Mouse (Mus musculus): Measurements from ENCODE around the gene Lrrd1.
"Not testable (repeated sequence)": the region's sequence is repeated elsewhere in the genome, so short reads cannot be mapped to it uniquely, and the experiment has no call there.

Lrrd1 gene

DNA sequence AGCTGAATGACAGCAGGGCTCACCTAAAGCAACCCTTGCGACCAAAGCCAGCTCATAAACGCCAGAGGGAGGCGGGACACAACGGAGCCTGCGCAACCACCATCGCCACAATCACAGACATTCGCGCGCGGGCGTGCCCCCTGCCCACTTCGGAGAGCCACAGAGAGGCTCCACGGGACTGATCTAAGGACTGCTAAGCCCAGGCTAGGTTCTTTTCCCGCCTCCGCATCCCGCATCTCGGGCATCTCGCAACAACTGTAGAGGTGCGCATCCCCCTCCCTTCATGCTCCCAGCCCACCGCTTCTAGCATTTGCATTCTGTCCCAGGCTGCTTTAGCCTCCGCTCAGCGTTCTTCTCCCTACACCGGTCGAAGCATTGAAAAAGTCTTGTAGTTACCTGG lies at the start of gene Lrrd1:
Gene Lrrd1, plus strand, starts transcription at position 148 of the 400 bp plus-strand sequence.
- no peak for DNase-seq (ENCODE audit: low read depth)

DNA sequence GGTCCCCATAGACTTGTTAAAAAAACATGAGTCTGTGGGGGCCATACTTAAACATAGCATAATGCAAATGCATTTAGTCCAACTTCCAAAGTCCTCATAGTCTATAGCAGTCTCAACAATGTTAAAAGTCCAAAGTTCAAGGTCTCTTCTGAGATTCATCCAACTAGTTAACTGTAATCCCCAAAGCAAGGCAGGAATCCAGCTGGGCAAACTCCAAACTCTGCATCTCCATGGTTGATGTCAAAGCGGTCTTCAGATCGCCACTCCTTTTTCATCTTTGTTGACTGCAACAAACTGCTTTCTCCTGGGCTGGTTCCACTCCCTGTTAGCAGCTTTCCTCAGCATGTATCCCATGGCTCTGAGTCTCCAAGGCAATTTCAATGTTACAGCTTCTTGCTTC lies 47.9 kb upstream of the Lrrd1 start:
- not testable (repeated sequence) for DNase-seq (ENCODE audit: low read depth)

DNA sequence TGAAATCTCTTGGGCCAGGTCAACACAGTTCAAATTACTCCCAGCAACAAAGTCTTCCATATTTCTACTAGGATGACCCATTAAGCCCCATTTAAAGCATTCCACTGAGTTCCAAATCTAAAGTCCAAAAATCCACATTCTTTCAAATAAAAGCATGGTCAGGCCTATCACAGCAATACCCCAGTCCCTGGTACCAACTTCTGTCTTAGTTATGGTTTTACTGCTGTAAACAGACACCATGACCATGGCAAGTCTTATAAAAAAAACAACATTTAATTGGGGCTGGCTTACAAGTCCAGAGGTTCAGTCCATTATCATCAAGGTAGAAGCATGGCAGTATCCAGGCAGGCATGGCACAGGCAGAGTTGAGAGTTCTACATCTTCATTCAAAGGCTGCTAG lies 46.3 kb upstream of the Lrrd1 start:
- DNase-seq (ENCODE audit: low read depth) = not testable (repeated sequence)

DNA sequence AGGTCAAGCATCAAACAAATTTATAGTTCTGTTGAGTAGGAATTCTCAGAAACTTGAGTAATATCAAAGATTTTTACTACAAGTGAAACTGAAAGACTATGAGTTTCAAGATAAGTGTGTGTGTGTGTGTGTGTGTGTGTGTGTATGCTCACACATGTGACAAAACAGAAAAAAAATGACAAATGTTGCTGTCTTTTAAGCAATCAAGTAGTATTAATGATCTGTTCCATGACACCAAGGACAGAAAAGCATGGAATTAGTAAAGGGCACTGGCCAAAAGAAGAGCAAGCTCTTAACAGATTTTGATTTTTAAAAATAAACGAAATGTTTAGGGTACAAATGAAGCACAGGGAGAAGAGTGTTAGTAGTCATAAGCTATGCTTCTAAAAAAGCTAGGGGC lies 44.9 kb upstream of the Lrrd1 start:
- DNase-seq (ENCODE audit: low read depth) = no peak

DNA sequence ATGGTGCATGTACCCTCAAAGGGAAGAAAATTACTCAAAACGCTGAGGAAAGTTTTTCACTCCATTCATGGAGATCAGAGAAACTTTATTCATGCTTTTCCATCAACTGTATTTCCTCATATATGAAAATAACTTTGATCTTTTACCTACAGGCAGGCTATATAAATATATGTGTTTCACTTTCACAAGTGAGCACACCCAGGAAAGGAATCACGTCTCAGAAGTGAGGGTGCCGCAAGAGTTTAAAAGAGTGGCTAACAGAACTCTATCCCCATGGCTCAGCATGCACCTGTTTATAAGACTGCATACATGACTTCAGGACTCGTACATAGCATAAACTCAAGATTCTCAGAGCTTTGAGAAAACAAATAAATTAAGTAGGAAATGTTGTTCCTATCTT lies 44.1 kb upstream of the Lrrd1 start:
- DNase-seq (ENCODE audit: low read depth) = no peak

DNA sequence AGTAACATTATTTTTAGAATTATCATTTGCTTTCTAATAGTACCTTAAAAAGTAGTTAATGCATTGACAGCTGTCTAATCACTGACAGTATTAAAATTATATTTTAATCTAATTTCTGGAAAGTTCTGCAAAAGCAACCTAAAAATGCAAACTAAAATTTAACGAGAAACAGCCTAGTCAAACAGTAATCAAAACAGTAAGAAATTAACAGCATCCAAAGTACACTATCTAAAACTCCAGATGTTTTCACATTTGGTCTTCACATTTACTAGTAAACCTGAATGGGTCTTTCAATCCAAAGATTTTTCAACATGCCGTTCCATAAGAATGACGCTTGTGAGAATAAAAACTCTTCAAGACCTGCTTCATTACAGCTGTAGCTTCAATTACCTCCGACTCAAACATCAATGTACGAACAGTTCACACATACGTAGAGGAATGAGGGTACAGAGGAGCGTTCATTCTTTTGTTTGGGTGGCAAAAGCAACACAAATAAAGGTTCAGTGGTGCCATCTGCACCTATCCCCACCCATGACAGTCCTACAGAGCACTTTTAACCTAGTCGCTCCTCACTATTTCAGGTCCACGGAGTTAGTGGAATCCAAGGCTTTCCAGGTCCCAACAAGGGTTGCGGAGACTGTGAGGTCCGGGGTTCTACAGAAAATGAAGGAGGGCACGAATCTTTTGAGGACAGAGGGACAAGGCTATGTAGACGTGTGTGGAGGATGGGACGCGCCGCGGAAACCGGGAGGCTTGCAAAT lies 43.1 kb upstream of the Lrrd1 start:
- peak; percentile 13 for DNase-seq (ENCODE audit: low read depth)

DNA sequence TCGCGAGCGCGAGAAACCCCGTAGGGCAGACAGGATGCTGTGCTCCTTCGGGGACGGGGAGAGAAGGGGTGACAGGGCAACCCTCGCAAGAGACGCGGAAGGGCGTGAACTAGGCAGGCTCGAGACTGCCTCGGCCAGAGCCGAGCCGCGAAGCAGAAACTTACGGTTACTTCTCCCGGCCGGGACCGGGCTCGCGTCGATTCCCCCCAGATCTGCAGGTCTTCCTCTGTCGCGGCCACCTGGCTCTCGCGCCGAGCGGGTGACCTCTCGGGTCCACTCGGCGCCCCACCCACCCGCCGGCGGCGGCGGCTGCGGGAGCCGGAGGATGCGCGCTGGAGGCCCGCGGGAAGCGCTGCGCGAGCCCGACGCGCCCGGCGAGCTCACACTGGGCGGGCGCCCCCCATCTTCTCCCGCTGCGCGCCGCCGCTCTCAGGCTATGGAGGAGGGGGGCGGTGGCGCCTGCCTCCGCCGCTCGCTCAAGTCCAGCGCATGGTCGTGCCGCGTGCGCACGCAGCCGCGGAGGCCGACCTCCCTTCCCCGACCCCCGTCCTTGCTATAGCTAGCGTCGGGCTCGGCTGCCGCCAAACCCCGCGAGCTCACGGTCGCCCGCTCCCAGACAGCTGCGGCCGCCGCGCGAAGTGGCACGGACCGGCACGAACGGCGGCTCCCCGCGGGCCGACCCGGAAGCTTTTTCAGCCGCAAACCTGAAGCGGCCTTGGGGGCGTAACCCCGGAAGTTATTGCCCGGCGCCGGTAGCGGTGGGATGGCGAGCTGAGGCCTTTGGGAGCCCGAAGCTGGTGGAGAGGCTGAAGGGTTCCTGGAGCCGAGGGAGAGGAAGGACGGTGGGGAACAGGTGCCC lies 42.3 kb upstream of the Lrrd1 start, which contains the start of the genes Ankib1 and Krit1:
Gene Ankib1, minus strand, starts transcription at position 493 of the 859 bp plus-strand sequence.
Gene Krit1, plus strand, starts transcription at position 752 of the 859 bp plus-strand sequence.
- peak; percentile 71 for DNase-seq (ENCODE audit: low read depth)

DNA sequence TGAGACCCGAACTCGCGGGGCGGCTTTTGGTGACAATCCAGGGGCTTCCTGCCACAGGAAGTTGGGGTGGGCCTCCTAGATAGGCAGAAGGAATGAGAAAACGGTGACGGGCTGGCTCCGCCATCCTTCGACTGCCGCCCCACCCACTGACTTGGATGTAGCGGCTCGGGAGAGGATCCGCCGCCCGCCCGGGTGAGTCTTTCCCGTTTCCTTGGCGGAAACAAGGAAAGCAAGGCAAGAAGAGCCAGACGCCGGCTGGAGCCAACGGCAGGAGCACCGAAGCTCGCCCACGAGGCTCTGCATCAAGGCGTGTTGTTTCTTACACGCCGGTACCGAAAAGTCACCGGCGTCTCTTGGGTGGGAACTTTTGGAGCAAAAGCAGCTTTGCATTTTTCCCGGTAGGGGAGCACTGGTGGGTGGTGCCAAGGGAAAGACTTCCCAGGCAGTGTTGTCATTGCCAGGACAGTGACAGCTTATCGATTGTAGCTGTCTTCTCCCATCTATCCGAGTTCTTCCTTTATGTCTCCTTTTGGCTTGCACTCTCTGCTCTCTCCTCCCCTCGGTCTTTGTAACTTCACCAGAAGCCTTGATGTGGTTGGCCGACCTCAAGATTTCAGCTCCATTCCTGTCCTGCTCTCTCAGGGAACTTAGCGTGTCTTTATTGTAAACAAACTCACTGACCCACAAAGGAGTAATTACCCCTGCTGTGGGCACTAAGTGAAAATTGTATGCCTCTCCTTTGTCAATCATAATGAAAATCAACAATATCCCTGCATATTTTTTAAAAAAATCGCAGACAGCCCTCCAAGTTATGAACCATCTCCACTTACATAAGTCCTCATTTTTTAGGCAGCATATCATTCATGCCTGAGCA lies 41.4 kb upstream of the Lrrd1 start:
- DNase-seq (ENCODE audit: low read depth) = peak; percentile 24

DNA sequence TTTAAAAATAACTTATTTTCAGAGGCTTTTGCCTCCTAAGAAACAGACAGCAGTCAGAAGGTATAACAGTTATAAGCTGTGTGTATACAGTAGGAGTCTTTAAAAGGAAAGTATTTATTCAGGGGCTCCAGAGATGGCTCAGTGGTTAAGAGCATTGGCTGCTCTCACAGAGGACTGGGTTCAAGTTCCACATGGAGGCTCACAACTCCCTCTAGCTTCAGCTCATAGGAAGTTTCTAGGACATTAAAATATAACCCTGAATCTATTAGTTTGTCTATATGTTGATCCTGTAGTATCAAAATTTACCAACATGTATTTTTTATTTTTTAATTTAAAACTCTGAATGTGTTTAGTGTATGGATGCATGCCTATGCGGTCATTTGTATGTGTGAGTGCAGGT lies 36.5 kb upstream of the Lrrd1 start:
- DNase-seq (ENCODE audit: low read depth) = no peak

DNA sequence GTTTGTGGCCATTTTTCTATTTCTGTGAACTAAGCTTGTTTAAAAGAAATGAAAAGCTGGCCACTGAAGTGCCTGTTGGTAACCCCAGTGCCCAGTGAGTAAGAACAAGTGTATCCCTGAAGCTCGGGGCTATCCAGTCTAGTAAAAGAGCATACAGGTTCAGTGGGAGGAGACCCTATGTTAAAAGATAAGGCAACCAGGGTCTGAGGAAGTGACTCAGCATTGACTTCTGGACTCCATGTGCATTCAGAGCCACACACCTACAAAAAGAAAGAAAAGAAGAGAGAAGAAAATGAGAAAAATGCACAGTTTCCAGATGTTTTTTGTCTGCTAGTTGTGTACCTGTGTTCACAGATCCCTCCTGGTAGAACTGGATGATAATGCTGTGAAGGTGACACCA lies 10.9 kb upstream of the Lrrd1 start:
- no peak for DNase-seq (ENCODE audit: low read depth)

DNA sequence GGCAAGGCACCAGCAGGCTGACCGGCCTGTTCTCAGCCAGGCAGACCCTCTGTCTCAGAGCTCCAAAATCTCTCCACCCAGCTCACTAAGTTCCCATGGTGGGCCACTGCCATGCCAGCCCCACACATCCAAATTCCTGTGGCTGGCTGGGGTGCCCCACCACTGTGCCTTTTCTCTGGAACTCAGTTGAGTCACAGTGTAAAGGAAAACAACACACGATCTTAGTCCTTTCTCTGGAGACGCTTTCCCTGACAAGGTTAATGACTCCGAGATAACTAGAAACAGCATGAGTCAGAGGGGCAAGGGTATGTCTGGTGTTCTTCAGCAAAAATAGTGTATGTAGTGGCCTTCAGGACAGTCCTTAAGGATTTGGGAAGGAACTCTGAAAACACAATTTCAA lies 25.2 kb downstream of the Lrrd1 start:
- DNase-seq (ENCODE audit: low read depth) = no peak

DNA sequence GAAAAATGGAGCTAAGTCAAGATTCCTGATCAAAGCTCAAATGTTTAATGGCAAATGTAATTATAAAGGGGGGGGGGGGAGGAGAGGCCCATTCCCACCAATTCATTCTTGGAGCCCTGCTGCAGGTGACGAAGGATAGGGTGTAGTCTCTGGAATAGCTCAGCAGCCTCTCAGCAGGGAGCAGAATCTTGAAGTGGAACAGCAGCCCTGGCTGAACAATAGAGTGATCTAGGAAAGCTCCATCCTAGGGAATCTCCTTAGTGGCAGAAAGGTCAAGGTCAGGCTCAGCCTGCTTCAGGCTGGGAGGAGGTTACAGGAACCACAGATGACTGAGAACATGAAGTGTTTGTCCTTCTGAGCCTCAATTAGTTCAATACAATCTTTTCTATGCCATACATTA lies 27.4 kb downstream of the Lrrd1 start:
- DNase-seq (ENCODE audit: low read depth) = no peak

DNA sequence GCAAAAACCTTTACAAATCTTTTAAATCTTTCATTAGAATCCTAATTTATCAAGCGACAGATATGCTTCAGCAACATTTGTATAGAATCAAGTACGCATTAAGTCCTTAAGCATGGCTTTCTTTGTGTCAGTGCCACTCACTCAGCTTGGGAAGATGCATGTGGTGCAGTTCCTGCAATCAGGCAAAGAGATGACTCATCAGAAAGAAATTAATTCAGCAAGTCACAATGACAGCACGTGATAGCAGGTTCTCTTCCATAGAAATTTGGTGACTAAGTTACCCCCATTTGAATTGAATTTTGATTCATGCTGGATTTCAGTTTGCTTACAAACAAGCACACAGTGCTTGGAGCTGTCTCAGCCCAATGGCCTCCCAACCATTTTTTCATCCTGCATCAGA lies 28.5 kb downstream of the Lrrd1 start:
- DNase-seq (ENCODE audit: low read depth) = no peak

DNA sequence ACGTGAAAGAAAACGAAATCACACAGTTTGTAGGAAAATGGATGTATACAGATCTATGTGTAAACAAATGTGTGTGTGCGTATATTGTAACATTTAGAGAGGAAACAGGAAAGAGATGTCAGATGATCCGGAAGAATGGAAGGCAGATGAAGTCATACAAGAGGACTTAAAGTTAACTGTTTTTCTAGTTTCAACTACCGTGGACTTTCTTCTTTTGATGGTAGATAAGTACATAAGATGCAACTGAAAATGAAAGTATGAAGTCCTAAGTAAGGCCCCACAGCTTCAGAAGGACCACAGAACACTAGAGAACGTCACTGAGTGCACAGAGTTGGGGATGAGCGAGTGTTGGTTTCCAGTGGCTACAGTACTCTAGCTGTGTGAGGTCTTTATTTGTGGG lies 41.9 kb downstream of the Lrrd1 start:
- not testable (repeated sequence) for DNase-seq (ENCODE audit: low read depth)

DNA sequence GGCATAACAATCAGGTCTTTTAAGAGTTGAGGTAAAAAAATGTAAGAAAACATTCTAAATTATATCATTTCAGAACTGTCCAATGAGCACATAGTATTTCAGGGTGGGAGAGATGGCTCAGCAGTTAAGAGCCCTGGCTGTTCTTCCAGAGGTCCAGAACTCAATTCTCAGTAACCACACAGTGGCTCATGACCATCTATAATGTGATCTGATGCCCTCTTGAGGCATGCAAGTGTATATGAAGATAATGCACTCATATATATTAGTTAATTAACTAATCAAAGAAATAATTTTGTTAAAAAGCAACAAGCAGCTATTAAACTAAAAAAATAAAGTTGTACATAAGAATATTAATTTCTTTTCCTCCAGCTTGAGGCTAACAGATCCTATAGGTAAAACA lies 44.2 kb downstream of the Lrrd1 start:
- DNase-seq (ENCODE audit: low read depth) = no peak

DNA sequence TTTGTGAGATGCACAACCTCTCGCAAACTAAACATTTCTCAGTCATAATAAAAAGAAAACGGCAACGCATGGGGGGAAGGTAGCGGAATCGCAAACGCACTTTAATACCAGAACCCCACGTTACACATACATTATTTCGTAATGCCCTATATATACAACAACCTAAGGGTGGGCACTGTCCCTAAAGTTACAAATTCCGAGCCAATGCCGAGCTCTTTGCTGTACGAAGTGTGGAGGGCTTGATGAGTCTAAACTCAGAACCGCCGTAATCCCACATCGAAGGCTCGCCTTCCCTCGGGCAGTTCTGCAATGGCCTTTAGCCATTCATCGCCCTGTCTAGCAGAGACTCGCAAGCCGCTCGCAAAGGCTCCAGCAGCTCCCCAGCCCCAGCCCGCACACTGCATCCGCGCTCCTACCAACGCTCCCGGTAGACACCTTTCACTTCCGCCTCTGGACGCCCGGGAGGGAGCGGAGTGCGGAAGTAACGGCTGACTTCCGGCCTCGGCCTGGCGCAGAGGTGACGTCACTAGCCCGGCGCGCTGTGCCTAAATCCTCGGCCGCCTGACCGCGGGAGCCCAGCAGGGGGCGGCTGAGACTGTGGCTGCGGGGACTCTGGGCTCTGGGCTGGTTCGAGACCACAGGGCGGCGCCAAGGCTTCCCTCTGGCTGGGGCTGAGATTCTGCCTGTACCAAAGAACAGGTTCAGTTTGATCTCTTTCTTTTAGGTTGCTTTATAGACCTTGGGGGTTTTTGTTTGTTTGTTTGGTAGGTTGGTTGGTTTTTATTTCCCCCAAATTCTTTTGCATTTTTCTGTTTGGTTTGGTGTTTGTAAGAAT lies 48.7 kb downstream of the Lrrd1 start, which contains the start of gene Mterf1a:
Gene Mterf1a, minus strand, starts transcription at position 475 of the 835 bp plus-strand sequence.
- DNase-seq (ENCODE audit: low read depth) = not testable (repeated sequence)

DNA sequence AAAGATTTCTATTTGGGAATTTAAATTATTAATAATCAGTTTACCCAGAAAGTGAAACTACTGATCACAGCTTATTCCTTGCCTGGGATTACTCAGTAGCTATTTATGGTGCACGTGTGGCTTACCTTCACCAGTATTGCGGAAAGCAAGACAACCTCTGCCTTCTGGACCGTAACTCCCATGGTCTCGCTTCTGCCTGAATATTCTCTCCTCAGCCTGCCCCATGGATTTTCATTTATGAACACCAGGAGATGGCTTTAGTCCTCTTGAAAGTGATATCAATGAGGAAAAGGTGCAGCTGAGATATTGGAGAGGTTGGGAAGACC lies 49.3 kb downstream of the Lrrd1 start:
- DNase-seq (ENCODE audit: low read depth) = not testable (repeated sequence)

DNA sequence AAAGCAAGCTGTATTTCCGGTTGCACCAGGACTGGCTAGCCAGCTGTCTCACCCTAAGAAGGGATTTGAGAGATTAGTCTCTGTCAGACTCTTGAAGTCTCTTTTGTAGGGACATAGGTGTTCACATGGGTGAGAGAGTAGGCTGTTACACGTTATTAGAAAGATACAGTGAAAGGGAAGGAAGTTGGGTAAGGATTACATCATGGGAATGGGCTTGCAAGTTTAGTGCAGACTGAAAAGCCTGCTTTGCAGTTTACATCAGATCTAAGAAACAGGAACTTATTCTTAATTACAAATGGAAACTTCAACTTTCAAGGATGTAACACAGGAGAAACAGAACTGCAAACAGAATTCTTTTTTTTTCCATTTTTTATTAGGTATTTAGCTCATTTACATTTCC lies 60.5 kb downstream of the Lrrd1 start:
- DNase-seq (ENCODE audit: low read depth) = no peak

All from c-Kit-positive CD71-negative TER-119-negative erythroid progenitor cells, embryonic 14.5 days (primary cell).